Mouse (Mus musculus) large intestine, adult 2 months (tissue): ENCODE data around the gene Zfp280b. TPM values are rescaled to one million over a fixed set of nuclear protein-coding genes. Genes with fewer than 3 reads are reported as not detected.

ENCODE experiments used
- polyA plus RNA-seq: library from polyadenylated mRNA; depleted of rRNA; stranded (reverse); fragments of >200 nt; gene quantifications from 2 replicates; pipeline ENCODE4 v1.2.3, GENCODE M21; 2012; rRNA removed

Zfp280b gene
- polyA plus RNA-seq, 1 experiment: 6.5 TPM

Other genes starting within 250 kb of the Zfp280b start
- 44.8 and 68.1 TPM in 2 replicates for gene Gstt1, start 234.1 kb upstream of the Zfp280b start, polyA plus RNA-seq
- gene Gstt4, start 210.1 kb upstream of the Zfp280b start, polyA plus RNA-seq: not detected in 2 replicates
- 115 and 146 TPM in 2 replicates for gene Gstt2, start 195.2 kb upstream of the Zfp280b start, polyA plus RNA-seq
- 739 and 807 TPM in 2 replicates for gene Mif, start 172.4 kb upstream of the Zfp280b start, polyA plus RNA-seq
- gene Derl3, start 139.2 kb upstream of the Zfp280b start, polyA plus RNA-seq: 39.2 and 101 TPM in 2 replicates
- 41.0 and 48.6 TPM in 2 replicates for gene Smarcb1, start 111.0 kb upstream of the Zfp280b start, polyA plus RNA-seq
- gene Chchd10, start 99.5 kb upstream of the Zfp280b start, polyA plus RNA-seq: 348 and 403 TPM in 2 replicates
- 5.3 and 7.6 TPM in 2 replicates for gene Mmp11, start 96.2 kb upstream of the Zfp280b start, polyA plus RNA-seq
- 0.30 TPM in 1 of 2 replicates, not detected in the other for gene Gm867, start 92.0 kb upstream of the Zfp280b start, polyA plus RNA-seq
- gene Vpreb3, start 89.6 kb upstream of the Zfp280b start, polyA plus RNA-seq: 28.0 and 43.9 TPM in 2 replicates
- 0.19 and 0.34 TPM in 2 replicates for gene Gm5134, start 78.1 kb upstream of the Zfp280b start, polyA plus RNA-seq
- gene Slc5a4b, start 78.3 kb downstream of the Zfp280b start, polyA plus RNA-seq: 2.2 and 33.6 TPM in 2 replicates
- 4.3 and 38.0 TPM in 2 replicates for gene Slc5a4a, start 114.8 kb downstream of the Zfp280b start, polyA plus RNA-seq
- gene Prmt2, start 205.2 kb downstream of the Zfp280b start, polyA plus RNA-seq: 21.8 and 26.0 TPM in 2 replicates
- 1.6 and 2.2 TPM in 2 replicates for gene S100b, start 221.2 kb downstream of the Zfp280b start, polyA plus RNA-seq